Mouse (Mus musculus): ENCODE measurements around the gene Tcf7l2.

Tcf7l2 gene

DNA sequence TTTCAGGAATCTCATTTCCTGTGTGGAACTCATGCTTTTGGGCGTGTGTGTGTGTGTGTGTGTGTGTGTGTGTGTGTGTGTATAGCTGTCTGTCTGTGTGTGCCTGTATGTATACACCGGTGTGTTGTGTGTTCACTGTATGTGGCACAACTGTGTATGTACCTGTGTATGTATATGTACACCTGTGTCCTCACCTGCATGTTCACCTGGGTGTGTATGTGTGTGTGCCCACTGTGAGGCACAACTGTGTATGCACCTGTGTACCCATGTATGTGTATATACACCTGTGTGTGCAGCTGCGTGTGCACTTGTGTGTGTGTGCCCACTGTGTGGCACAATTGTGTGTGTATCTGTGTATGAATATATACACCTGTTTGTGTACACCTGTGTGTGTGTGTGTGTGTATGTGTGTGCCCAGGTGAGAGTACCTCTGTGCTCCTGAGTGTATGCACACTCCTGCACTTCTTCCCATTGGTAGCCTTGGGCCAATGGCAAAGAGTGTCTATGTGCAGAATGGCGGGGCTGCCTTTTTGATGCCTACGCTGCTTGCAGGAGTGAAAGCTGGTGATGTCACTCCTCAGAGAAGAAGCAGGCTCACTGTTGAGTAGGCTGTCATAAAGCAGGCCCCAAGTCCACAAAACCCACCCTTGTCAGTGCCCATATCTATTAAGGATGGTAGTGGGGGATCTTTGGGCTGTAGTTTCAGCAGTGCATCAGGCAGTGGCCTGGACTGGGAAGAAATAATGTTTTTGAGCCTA is 95.5 kb downstream of the Tcf7l2 start:
- DNase-seq = no peak

DNA sequence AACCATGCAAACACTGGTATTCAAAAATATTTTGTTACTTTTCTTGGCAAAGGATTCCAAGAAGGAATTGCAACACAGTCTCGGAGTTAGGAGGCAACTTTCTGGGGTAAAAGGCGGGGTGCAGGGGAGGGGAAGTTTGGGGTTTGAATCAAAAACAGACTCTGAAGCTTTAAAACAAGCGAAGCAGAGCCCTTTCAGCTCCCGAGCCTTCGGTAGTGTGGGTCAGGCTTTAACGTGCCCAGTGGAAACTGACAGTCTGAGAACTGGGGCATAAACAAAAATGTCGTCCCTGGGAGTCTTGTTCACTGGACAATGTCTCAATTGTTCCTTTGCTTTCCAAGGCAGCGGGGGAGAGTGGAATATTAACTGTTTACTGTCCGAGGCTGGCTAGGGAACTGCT is 96.3 kb downstream of the Tcf7l2 start:
- DNase-seq = no peak

DNA sequence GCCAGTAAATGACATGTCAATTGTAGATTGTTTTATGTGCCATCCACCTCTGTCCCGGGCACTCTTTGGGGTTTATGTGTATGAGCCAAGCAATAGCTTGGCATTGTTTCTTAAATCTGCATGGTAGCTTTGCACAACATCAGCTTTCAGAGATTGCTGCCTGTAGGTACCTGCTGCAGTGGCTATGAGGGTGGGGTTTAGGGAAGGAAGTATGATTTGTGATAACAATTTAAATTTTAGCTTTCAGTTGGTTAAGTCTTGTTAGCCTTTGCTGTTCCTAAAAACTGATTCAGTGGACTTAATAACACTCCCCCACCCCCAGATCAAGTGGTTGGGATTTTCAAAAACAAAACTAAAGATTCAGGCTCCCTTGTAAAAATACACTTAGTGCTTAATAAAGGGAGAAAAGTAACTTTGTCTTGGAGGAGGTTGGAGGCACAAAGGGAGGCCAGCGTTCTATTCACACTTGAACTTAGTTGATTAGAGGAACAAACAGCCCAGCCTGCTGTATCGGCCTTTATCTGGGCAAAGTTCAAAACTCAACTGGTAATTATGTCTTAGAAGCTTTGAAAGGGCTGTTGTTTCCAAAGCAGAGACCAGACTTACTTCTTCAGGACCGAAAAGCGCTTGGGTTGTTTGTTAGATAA is 96.9 kb downstream of the Tcf7l2 start:
- no peak for DNase-seq

DNA sequence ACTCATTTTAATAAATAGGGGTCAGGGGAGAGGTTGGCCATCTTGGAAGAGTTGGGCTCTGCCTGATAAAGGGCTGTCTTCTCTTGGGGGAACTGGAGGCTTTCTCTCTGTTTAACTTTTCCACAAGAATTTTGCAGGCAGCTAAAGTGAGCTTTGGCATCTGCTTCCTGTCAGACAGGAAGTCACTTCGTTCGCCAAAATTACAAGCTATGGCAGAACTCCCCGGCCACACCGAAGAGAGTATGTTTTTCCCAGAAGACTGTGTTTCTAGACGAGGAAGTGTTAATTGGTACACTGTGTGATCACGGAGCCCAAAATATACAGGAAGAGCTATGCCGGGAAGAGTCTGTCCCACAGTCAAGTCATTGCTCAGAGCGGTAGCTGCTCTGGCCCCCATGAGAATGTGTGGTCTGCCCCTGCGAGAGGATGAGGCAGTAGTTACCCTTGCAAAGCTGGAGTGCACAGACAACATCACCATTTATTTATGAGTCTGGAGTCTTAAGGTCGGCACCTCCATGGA is 97.5 kb downstream of the Tcf7l2 start:
- no peak for DNase-seq

DNA sequence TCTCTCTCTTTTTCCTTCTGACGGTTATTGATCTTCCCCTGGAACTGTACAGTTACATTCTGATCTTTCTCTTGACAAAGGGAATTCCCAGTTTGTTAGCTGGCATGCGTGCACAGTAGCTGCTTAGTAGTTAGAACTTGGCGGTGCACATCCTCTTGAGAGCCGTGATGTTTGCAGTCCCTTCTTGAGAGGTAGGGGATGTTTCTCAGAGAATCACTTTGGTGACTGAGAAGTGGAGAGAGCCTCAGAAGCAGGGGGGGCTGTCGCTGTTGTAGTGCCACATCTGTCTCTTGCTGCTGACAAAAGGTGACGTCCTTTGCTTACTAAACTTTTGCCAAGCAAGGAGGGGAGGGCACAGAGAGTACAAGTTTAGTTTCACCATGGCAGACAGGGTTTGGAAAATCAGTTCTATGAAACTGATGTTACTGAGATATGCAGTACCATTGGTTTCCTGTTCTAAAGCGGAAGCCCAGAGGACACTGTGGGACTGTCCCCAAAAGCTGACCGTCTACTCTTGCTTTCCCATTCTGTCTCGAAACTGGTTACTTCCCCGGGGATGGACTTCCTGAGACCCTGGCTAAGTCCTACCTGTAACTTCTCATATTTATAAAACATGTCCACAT is 99.0 kb downstream of the Tcf7l2 start:
- no peak for DNase-seq

DNA sequence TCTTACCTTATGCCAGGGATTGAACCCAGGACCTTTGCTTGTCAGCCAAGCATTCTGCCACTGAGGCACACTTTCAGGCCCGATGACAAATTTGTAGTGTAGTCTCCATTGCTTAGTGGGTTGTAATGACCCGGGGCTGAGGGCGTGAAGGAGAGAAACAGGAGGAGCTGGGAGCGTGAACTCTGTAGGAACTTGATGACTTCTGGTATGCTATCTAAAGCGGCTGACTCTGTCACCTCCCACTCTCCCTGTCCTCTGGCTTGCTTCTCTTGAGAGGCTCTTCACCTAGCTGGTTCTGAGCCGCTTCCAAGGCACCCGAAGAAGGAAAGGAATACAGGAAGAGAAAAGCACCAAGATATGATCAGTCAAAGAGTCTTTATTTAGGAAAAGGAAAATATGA is 100.4 kb downstream of the Tcf7l2 start:
- DNase-seq = no peak

DNA sequence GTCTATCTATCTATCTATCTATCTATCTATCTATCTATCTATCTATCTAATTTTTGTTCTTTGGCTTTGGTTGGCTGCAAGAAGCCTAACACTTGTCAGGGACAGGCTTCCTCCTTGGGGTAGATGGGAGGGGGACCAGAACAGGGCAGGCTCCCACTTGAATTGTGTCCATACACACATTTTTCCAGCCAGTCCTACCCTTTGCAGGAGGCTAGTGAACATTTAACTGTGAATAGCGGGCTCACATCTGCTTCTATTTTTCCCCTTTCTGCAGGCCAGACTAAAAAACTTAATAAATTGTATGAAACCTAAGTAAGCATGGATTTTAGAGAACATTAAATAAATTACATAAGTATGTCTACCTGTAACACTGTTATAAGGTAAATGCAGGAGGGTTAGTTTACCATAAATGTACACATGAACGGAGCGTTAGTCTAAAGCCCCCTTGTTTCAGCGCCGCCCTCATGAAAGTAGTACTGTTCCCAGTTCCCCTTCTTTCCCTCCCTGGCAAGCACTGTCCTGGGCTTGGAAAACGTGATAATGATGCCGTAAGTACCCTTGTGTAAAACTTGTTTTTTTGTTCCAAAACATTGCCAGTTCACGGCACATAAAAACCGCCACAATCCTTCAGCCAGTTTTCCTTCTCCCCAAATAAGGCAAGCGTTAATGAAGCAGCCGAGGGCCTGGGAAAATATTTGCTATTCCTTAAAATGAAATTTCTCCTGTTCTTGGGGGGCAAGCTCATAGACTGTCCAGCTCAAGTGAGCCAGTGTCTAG is 101.7 kb downstream of the Tcf7l2 start:
- no peak for DNase-seq

DNA sequence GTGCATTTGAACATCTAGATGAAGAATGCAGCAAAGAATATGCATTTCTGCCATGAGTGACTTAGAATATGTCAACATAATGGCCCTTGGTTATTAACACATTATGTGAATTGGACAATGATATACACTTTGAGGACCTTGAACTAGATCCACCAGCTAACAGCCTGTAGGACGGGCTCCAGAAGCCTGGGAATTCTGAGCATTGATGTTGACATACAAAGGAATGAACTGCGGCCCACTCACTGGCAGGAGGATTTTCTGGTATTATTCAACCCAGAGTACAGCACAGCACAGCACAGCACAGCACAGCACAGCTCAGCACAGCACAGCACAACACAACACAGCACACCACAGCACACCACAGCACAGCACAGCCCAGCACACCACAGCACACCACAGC is 104.1 kb downstream of the Tcf7l2 start:
- no peak for DNase-seq

DNA sequence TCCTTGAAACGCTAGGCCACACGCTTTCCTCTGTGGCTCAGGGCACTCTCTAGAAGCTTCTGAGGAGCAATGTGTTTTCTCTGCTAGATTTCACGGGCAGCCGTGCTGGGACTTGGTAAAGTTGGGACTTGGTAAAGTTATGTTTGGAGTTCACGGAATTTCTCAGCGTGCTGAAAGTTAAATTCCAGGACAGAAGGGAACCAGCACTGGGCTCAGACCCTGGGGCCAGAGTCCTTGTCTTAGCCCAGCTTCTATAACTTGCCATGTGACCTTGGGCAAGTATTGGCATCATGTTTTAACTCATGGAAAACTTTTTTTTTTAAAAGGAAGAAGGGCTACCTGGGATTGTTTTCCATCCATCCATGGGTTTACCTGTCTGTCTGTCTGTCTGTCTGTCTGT is 104.6 kb downstream of the Tcf7l2 start:
- DNase-seq = no peak

DNA sequence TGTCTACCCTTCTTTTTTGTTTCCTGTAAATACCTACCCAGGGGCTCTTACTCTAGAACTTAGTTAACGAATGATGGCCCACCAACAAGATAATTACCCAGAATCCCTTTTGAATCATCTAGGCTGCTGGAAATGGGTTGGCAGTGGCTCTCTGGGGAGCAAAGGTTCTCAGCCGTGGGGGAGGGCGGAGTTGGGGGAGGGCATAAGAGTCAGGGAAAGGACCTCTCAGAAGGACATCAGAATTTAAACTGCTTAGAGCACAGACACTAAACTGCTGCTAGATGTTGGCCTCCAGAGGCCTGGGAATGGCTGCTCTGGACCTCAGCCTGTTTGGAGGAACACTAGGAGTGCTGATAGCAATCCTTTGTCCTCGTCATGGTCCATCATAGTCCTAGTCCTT is 105.4 kb downstream of the Tcf7l2 start:
- no peak for DNase-seq

DNA sequence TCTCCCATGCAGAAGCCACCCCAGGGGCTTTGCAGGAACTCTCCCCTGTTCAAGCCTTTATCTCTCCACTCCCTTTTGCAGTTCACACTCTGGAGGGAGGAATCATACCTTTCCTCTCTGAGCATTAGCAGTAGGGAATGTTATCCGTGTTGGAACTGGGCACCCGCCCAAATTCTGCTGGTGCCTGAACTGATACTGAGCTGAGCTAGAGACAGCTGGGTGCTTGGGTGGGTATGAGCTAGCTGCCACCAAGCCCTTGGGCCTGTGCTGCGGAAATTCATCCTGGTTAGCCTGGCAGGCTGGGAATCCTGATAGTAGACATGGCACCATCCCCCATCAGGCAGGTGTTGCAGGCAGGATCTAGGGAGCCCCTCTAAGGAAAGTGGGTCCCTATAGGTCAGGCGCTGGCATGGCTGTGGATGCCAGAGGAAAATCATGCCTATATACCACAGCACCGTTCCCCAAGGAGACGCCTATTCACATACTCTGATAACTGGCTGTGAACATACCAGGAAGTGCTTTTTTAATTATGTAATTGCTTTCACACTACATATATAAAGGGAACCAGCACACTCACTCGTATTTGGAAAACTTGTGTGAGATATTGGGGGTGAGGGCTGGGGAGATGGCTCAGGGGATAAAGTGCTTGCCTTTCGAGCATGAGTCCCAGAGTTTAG is 108.9 kb downstream of the Tcf7l2 start:
- DNase-seq = no peak

DNA sequence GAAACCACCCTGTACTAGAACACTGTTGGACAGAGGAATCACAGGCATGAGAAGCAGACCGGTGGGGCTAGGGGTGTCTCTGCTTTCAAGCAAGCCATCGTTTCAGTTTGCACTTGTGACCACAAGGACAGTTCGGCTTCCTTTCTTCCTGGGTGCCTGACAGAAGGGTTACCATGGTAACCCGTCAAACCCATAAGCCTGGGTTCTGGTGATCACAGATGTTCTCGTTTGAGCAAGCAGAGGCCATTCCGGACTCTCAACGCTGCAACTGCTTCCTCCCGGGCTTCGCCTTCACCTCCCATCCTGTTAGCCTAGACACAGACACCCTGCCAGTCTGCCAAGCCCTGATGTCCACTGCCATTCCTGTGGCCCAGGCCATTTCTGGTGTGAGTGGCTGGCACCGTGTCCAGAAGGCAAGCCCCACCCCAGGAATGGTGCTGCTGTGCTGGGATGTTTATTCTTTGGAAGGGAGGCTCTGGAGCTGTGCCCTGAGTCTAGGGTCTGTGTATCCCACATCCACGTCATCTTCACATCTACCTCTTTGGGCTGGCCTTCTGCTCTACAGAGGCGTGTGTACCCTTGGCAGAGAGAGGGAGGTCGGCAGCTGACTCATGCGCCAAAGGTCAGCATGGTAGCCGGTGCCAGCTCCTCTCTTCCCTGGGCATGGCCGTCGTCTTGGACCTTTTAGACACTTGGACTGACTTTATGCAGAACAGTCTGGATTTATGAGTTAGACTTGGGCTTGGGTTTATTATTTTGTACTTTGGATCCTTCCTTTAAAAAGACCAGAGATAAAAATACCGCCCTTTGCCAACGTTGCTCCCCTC is 110.1 kb downstream of the Tcf7l2 start:
- DNase-seq = no peak

DNA sequence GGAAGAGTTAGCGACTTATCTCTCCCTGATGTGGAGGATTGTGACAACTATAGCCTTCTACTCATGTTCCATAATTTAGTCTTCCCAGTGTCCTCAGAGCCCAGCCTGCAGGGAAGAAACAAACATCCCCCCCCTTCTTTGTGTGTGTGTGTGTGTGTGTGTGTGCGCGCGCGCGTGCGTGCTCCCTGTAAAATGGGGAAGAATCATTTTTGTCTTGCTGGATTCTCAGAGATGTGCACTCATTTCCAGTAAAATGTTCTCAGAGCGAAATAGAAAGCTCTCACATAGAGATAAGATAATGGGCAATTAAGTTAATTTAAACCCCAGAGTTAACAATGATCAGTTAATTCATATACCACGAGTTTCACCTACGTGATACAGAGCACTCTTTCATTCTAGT is 112.8 kb downstream of the Tcf7l2 start:
- no peak for DNase-seq

DNA sequence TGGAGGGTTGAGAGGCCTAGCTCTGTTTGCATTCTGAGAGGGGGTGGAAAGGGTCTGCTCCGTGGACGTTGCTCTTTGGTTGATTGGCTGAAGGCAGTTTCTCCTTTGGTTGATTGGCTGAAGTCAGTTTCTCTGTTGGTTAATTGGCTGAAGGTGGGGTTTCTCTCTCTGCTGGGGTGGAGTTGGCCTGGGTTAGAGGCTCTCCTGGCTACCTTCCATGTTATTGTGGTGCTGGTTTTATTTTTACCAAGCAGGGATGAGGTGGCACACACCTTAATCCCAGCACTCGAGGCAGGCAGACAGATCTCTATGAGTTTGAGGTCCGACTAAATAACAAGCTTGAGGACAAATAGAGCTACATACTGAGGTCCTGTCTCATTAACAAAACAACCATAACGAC is 114.0 kb downstream of the Tcf7l2 start:
- no peak for DNase-seq

DNA sequence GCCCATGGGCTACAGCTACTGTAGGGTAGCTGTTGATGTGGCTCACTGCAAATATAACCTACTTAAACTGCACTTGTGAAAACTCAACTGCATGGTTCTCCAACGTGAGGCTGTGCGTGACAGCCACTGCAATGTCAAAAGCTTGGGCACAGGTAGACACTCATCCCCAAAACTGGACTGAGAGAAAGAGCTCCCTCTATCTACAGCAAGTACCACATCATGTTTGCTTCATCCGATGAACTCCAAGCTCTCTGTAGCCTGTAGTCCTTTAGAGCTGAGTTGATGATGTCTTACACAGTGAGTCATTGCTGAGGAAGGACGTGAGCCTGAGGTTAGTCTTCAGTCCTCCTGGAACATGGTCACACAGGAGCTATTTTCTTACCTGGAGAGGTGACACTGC is 115.7 kb downstream of the Tcf7l2 start:
- no peak for DNase-seq

DNA sequence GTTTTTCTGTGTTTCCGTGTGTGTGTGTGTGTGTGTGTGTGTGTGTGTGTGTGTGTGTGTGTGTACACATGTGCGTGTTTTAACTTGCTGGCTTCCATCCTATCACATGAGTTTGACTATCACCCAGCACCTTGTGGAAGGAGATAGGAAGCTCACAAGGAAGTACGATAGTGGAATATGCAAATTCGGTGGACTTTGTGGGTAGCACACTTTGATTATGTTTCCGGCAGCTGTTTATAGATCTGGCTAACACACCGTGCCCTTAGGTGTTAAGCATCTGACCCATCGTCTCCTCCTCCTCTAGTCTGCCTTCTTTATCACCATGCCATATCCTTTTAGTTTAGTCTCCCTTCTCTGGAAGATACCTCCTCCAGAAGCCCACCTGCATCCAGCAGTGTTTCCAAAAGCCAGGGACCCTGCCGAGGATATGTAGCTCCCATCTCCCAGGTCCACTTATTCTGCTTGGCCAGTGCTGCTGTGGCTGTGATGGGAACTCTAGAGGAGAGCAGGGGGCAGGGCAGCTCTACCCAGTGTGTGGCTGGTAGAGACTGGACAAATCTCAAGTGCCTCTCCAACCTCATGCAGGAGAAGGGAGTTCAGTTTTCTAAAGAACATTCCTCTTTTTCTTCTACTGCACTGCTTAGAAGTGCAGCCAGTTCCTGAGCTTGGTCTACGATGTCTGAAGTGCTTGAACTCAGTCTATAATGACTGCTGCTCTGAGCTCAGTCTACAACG is 118.6 kb downstream of the Tcf7l2 start:
- no peak for DNase-seq

DNA sequence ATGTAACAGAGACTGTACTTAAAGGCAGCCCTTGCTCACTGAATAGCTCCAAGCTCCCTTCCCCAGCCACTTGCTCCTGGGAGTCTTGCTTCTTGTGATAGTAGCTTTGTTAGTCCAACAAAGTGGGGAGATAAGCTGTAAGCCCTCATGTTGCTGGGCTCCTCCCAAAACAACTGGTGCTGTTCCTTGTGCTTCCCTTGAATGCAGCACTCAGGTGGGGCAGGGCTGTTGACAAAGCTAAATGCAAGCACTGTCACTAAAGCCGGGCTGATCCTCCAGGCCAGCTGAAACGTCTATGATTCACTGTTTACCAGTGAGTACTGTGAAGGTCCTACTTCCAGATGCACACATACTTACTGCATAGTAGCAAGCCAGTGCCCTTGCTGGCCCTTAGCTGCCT is 120.1 kb downstream of the Tcf7l2 start:
- DNase-seq = no peak

DNA sequence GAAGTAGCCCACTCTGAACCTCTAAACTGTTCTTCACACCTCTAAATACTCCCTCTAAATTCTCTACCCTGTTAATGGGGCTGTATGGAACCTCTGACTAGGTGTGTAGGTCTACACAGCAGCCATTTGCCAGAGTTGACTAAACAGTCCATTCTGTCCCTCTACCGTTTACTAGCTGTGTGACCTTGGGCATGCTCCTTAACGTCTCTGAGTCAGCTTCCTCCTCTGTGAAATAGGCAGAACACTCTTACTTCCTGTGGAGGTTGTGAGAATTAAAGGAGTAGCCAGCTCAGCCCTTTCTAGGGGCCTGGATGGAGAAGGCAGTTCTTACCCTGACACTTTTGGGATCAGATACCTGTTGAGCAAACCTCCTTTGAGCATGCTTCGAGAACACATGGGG is 120.9 kb downstream of the Tcf7l2 start:
- no peak for DNase-seq

DNA sequence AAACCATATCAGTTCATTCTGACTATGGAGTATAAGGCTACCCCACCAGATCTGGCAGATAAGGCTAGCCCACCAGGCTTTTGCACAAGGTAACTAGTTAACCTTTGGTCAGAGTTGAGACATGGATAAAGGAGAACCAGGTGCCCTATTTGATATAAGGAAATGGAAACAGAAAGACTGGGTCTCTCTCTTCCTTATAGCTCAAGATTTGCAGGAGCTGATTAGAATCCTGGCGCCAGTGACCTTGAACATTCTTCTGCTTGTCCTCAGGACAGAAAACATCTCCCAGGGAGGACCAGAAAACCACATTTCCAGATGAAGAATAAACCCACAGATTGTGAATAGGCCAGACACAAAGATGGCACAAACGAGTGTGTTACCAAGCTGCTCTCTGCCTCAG is 123.4 kb downstream of the Tcf7l2 start:
- no peak for DNase-seq

DNA sequence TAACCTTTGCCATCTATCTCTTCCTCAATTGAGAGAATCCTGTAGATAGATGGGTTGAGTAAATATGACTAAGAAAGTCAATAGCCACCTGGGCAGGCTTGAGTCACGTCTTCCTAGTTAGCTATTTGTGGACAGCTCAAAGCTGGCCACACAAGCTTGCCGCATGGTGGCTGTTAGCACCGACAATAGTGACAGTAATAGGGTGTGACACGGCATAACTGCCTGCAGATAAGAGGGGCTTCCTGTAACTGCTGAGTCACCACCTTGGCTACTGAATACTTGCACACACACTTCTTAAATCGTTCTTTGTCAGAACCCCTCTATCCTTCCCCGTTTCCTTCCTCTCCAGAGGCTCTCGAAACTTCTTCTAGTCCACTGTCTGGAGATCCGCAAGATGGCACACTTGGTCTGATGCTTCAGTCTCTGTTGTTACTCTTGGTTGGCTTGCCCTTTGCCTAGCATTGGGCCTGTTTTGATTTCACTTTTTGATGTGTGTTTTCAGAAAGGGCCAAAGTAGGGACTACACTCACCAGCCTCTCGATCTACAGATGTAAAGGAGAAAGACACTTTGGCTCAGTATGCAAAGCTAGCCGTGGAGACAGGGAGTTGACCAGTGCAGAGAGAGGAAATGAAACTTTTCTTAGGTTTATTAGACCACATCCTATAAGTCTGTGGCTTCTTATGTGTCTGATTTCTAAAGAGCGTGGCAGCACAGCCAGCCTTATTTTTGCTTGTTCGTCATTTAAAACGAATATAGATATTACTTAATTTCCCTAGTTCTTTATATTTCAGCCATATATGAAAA is 124.4 kb downstream of the Tcf7l2 start:
- DNase-seq = no peak

Measured in cerebellum, adult 8-10 months (tissue).